Mouse (Mus musculus): ENCODE measurements around the gene Lexm.

Lexm gene

GRCm38 (mm10) chr4:106584665-106585064 lies 32.4 kb downstream of the Lexm start:
- DNase-seq (ENCODE audit: low read depth in 1 of 2, low spot score in 2 of 2): no peak

GRCm38 (mm10) chr4:106582428-106583153 lies 34.5 kb downstream of the Lexm start:
- DNase-seq (ENCODE audit: low read depth in 1 of 2, low spot score in 2 of 2): no peak

- no peak for DNase-seq (ENCODE audit: low read depth in 1 of 2, low spot score in 2 of 2)
Observed at GRCm38 (mm10) chr4:106581865-106582204, 35.2 kb downstream of the Lexm start.

GRCm38 (mm10) chr4:106581176-106581864 lies 35.7 kb downstream of the Lexm start:
- no peak for DNase-seq (ENCODE audit: low read depth in 1 of 2, low spot score in 2 of 2)

- no peak for DNase-seq (ENCODE audit: low read depth in 1 of 2, low spot score in 2 of 2)
Observed at GRCm38 (mm10) chr4:106577511-106577910, 39.5 kb downstream of the Lexm start.

- DNase-seq (ENCODE audit: low read depth in 1 of 2, low spot score in 2 of 2): no peak
Observed at GRCm38 (mm10) chr4:106575022-106575421, 42.0 kb downstream of the Lexm start.

- DNase-seq (ENCODE audit: low read depth in 1 of 2, low spot score in 2 of 2): no peak
Observed at GRCm38 (mm10) chr4:106571081-106571724, 45.8 kb downstream of the Lexm start.

- no peak for DNase-seq (ENCODE audit: low read depth in 1 of 2, low spot score in 2 of 2)
Observed at GRCm38 (mm10) chr4:106569680-106570079, 47.4 kb downstream of the Lexm start.

GRCm38 (mm10) chr4:106564161-106564560 lies 52.9 kb downstream of the Lexm start:
- DNase-seq (ENCODE audit: low read depth in 1 of 2, low spot score in 2 of 2): no peak

GRCm38 (mm10) chr4:106562837-106563790 lies 53.9 kb downstream of the Lexm start:
- DNase-seq (ENCODE audit: low read depth in 1 of 2, low spot score in 2 of 2): peak; percentile 34 to 50

- no peak for DNase-seq (ENCODE audit: low read depth in 1 of 2, low spot score in 2 of 2)
Observed at GRCm38 (mm10) chr4:106562006-106562405, 55.0 kb downstream of the Lexm start.

GRCm38 (mm10) chr4:106560846-106561781 lies 55.9 kb downstream of the Lexm start, which contains the start of gene Dhcr24:
Dhcr24 (plus strand) TSS chr4:106561038.
- peak; percentile 8 to 35 for DNase-seq (ENCODE audit: low read depth in 1 of 2, low spot score in 2 of 2)

- DNase-seq (ENCODE audit: low read depth in 1 of 2, low spot score in 2 of 2): no peak
Observed at GRCm38 (mm10) chr4:106560213-106560845, 56.7 kb downstream of the Lexm start.

GRCm38 (mm10) chr4:106559343-106560212 lies 57.5 kb downstream of the Lexm start:
- no peak for DNase-seq (ENCODE audit: low read depth in 1 of 2, low spot score in 2 of 2)

- no peak for DNase-seq (ENCODE audit: low read depth in 1 of 2, low spot score in 2 of 2)
Observed at GRCm38 (mm10) chr4:106557978-106558377, 59.1 kb downstream of the Lexm start.

GRCm38 (mm10) chr4:106557262-106557661 lies 59.8 kb downstream of the Lexm start:
- no peak for DNase-seq (ENCODE audit: low read depth in 1 of 2, low spot score in 2 of 2)

- no peak for DNase-seq (ENCODE audit: low read depth in 1 of 2, low spot score in 2 of 2)
Observed at GRCm38 (mm10) chr4:106550516-106551166, 66.4 kb downstream of the Lexm start.

- DNase-seq (ENCODE audit: low read depth in 1 of 2, low spot score in 2 of 2): no peak
Observed at GRCm38 (mm10) chr4:106548113-106548512, 68.9 kb downstream of the Lexm start.

All from monocyte, adult 2 months (primary cell).